Mouse (Mus musculus): ENCODE measurements around the gene Klf15. TPM values are rescaled to one million over a fixed set of nuclear protein-coding genes. Genes with fewer than 3 reads are reported as not detected.

Klf15 gene
- polyA plus RNA-seq, 1 experiment from 2014 or later: 6.8 TPM

DNA sequence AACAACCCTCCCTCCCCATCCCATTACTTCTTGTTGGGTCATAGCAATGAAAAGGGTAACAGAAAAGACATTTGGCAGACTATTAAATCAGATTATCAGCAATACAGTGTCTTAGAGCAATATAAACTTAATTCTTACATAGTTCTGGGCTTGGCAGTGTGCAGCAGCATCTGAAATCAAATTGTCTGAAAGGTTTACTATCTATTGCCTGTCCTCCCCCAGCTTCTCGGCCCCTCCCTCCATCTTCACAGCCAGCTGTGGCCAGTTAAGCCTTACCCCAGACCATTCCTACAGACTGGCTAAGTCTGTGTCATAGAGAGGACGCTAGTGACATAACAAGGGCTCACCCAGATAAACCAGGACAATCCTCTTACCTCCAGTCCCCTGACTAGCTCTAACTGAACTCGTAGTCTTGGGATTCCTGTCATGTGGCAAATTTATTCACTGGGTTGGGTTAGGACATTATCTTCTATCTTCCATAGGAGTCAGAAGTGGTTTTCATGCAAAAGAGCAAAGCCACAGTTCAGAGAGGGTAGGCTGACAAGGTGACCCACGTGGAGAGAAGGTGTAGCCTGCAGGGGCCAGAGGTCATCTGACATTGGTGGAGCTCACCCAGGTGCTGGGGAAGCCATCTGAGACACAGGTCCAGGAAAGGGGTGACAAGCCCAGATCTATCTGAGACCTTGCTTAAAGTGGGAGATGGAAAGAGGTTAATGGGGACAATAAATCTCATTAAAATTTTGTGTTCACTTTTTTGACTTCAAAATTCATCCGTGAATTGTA is 50.9 kb downstream of the Klf15 start:
- 70% methylated on average over 5 of the region's 5 CpGs for WGBS
- Histone ChIP-seq H3K36me3 (no peaks in the 10 kb centered on the region), H3K9me3 (replicated peaks) (no peaks in the 10 kb centered on the region), H3K4me3 (replicated peaks) (no peak overlapping the region), H3K4me2 (replicated peaks) (no peak overlapping the region), H3K27ac (replicated peaks) (no peak overlapping the region), H3K4me1 (peaks cover 7% of the 10 kb centered on the region), H3K9ac (no peak overlapping the region), H3K27me3 (no peaks in the 10 kb centered on the region)
- ATAC-seq (ENCODE audit: insufficient number of reproducible peaks, low FRiP score, low TSS enrichment, low read depth): no peak

DNA sequence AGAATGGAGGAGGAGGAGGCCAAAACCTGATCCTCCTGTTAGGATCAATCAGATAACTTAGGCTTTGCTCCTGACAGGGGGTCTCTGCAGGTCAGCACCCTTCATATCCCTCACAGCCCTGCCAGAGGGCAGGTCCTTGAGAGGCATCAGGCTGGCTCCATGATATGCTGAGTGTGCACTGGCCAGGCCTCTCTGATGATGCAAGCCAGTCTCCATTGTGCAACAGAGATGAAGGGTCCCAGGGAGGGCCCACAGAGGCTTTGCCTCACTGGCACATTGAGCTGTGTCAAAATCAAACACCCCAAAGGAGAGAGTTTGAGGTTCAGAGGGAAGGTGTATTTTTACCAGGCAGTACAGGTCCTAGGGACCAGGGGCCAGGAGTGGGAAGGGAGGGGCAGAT is 52.0 kb downstream of the Klf15 start:
- no peak overlapping the region for H3K27ac ChIP-seq (replicated peaks)
- H3K27me3 ChIP-seq: no peaks in the 10 kb centered on the region
- no peaks in the 10 kb centered on the region for H3K9me3 ChIP-seq (replicated peaks)
- no peak overlapping the region for H3K9ac ChIP-seq
- H3K4me2 ChIP-seq (replicated peaks): no peak overlapping the region
- no peak overlapping the region for H3K4me3 ChIP-seq (replicated peaks)
- H3K36me3 ChIP-seq: no peaks in the 10 kb centered on the region
- no peak for ATAC-seq (ENCODE audit: insufficient number of reproducible peaks, low FRiP score, low TSS enrichment, low read depth)
- no peaks in the 10 kb centered on the region for H3K4me1 ChIP-seq

DNA sequence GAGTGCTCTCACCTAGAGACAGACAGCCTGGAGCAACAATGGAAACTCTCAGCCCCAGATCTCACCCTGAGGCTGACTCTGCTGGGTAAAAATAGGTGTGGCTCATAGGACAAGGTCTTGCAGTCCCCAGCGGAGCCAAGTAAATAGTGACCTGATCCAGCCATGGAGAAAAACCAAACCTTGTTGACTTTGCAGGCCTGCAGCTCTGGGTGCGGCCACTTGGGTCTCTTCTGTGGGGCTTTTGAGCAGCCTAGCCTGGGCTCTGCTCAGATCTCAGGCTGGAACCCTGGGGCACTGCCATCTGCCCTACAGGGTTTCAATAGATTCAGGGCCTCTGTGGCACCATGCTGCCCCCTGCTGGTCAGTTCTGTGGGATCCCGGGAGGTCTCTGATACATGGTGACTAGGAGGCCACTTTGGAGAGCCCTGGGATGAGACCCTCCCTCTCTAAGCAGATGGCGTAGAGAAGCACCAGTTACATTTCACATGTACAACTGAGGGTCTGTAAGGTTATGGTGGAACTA is 52.6 kb downstream of the Klf15 start:
- no peaks in the 10 kb centered on the region for H3K9me3 ChIP-seq (replicated peaks)
- ATAC-seq (ENCODE audit: insufficient number of reproducible peaks, low FRiP score, low TSS enrichment, low read depth): 0 out of 2 replicates have a peak, but pooled peaks have one; percentile 54
- H3K4me2 ChIP-seq (replicated peaks): no peak overlapping the region
- H3K4me1 ChIP-seq: no peaks in the 10 kb centered on the region
- 35% methylated on average over 4 of the region's 4 CpGs for WGBS
- no peak overlapping the region for H3K27ac ChIP-seq (replicated peaks)
- no peak overlapping the region for H3K4me3 ChIP-seq (replicated peaks)
- H3K36me3 ChIP-seq: no peaks in the 10 kb centered on the region
- no peak overlapping the region for H3K9ac ChIP-seq
- H3K27me3 ChIP-seq: no peaks in the 10 kb centered on the region

DNA sequence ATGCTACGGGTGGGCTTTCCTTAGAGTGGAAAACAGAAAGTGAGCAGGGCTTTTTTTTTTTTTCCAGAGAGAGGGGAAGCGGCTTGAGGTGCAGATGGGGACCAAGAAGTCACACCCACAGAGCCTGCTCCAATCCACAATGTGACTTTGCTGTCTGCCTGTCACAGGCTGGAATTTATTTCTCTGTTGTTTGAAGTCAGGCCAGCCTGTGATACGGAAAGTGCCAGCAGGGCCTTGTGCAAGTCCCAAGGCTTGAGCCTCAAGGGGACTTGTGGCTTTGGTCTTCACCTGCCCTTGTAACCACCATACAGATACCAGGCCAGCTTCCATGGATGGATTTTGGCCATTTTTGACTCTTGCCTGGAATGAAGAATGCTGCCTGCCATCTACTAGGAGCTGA is 56.5 kb downstream of the Klf15 start:
- 50% methylated on average over 3 of the region's 3 CpGs for WGBS
- no peak overlapping the region for H3K27ac ChIP-seq (replicated peaks)
- H3K9ac ChIP-seq: no peak overlapping the region
- H3K4me1 ChIP-seq: no peaks in the 10 kb centered on the region
- H3K4me3 ChIP-seq (replicated peaks): no peak overlapping the region
- H3K36me3 ChIP-seq: no peaks in the 10 kb centered on the region
- peaks cover 3% of the 10 kb centered on the region; the same call in 1 of the 2 replicates for H3K27me3 ChIP-seq
- H3K9me3 ChIP-seq (replicated peaks): no peaks in the 10 kb centered on the region
- H3K4me2 ChIP-seq (replicated peaks): no peak overlapping the region
- no peak for ATAC-seq (ENCODE audit: insufficient number of reproducible peaks, low FRiP score, low TSS enrichment, low read depth)

DNA sequence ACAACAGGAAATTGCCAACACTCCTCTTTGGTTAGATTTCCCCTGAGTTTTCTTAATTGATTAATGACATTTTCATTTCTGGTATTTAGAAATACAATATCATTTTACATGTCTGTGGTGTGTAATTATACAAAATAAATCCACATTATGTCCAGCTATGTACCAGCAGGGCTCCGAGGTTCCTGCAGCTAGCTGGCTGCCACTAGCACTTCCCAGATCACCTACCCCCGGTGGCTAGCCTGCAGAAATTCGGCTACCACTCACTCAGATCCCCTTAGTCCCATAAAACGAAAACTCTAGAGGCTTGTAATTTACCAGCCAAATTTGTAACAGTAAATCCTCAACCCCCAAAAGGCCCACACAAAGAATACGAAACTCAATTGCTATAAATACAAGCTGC is 57.0 kb downstream of the Klf15 start:
- 39% methylated on average over 5 of the region's 5 CpGs for WGBS
- no peak for ATAC-seq (ENCODE audit: insufficient number of reproducible peaks, low FRiP score, low TSS enrichment, low read depth)
- Histone ChIP-seq H3K4me2 (replicated peaks) (no peak overlapping the region), H3K36me3 (no peaks in the 10 kb centered on the region), H3K9me3 (replicated peaks) (no peaks in the 10 kb centered on the region), H3K4me3 (replicated peaks) (no peak overlapping the region), H3K27me3 (peaks cover 3% of the 10 kb centered on the region; the same call in 1 of the 2 replicates), H3K27ac (replicated peaks) (no peak overlapping the region), H3K9ac (no peak overlapping the region), H3K4me1 (no peaks in the 10 kb centered on the region)

Other genes with a start within 250 kb of the Klf15 start
- not detected in 2 replicates for gene Vmn1r53, start 238.1 kb upstream of the Klf15 start, polyA plus RNA-seq (2015; fragmentation: Nextera tagmentation; extraction: Ambion mirVana)
- gene Vmn1r54, start 216.3 kb upstream of the Klf15 start, polyA plus RNA-seq (2015; fragmentation: Nextera tagmentation; extraction: Ambion mirVana): not detected in 2 replicates
- gene BC048671, start 161.4 kb upstream of the Klf15 start, polyA plus RNA-seq (2015; fragmentation: Nextera tagmentation; extraction: Ambion mirVana): not detected in 2 replicates
- 4.4 and 6.8 TPM in 2 replicates for gene Chst13, start 137.4 kb upstream of the Klf15 start, polyA plus RNA-seq (2015; fragmentation: Nextera tagmentation; extraction: Ambion mirVana)
- 0.07 and 0.19 TPM in 2 replicates for gene Uroc1, start 129.3 kb upstream of the Klf15 start, polyA plus RNA-seq (2015; fragmentation: Nextera tagmentation; extraction: Ambion mirVana)
- 9.5 and 9.9 TPM in 2 replicates for gene Zxdc, start 93.1 kb upstream of the Klf15 start, polyA plus RNA-seq (2015; fragmentation: Nextera tagmentation; extraction: Ambion mirVana)
- 1.4 and 1.7 TPM in 2 replicates for gene Cfap100, start 33.8 kb upstream of the Klf15 start, polyA plus RNA-seq (2015; fragmentation: Nextera tagmentation; extraction: Ambion mirVana)
- gene Aldh1l1, start 23.9 kb downstream of the Klf15 start, polyA plus RNA-seq (2015; fragmentation: Nextera tagmentation; extraction: Ambion mirVana): 2.0 and 2.1 TPM in 2 replicates
- gene Slc41a3, start 142.1 kb downstream of the Klf15 start, polyA plus RNA-seq (2015; fragmentation: Nextera tagmentation; extraction: Ambion mirVana): 5.3 and 6.1 TPM in 2 replicates